Mouse (Mus musculus) erythroblast, embryonic 14.5 days (primary cell): ENCODE measurements around the gene Tmem185b.

Experiments
- GATA1 ChIP-seq: IDR thresholded peaks from 2 replicates; pipeline ENCODE4 v1.6.1; 2012; ENCODE audit warnings: low read length, inconsistent platforms, mixed read lengths
- TAL1 ChIP-seq: IDR thresholded peaks from 3 replicates; pipeline ENCODE4 v1.6.1; 2012; ENCODE audit warnings: low read length, inconsistent platforms, mixed read lengths

DNA sequence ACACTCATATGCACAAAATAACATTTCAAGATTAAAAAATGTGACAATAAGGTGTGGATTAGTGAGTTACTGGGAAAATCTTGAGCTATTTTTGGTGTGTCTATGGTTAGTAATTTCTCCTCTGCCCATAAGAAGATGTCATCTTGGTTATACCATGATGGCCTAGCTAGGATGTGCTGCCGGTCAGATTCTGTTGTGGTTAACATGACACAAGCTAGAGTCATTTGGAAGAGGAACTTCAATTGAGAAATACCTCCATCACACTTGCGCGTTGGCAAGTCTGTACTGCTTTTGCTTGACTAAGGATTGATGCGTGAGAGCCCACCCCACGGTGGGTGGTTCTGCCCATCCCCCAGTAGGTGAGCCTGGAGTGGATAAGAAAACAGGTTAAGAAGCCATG lies 8.4 kb downstream of the Tmem185b start:
- TF ChIP-seq TAL1 (no peak), GATA1 (no peak)
